Mouse (Mus musculus) megakaryocyte, embryonic 14.5 days (primary cell): ENCODE results near the gene Slc25a43.

ENCODE experiments used
- FLI1 ChIP-seq: IDR thresholded peaks from 2 replicates; pipeline ENCODE4 v1.6.1; 2012; ENCODE audit warnings: low read length, inconsistent platforms, mixed read lengths
- GATA1 ChIP-seq: IDR thresholded peaks from 3 replicates; pipeline ENCODE4 v1.6.1; 2012; ENCODE audit warnings: mixed read lengths, low read length, inconsistent platforms, borderline replicate concordance

- no peak for TF ChIP-seq GATA1
- TF ChIP-seq FLI1 = no peak
Measured at GRCm38 (mm10) chrX:36748573-36748972, 5.1 kb downstream of the Slc25a43 start.
